Mouse (Mus musculus): ENCODE results near the gene Rgs19. TPM values are rescaled to one million over a fixed set of nuclear protein-coding genes. Genes with fewer than 3 reads are reported as not detected.
A peak's percentile ranks its signal among the peaks of the same experiment; 100 is the strongest.

Rgs19 gene
- 69.0 and 73.0 TPM in 2 replicates for polyA plus RNA-seq (2014; fragmentation: Nextera tagmentation; extraction: Ambion mirVana)

- H3K4me2 ChIP-seq (replicated peaks): peak within 1 kb of the TSS; percentile 87
- H3K4me1 ChIP-seq (replicated peaks; ENCODE audit: control insufficient read depth, insufficient read depth, low read length): peaks cover 10% of the 10 kb centered on the region
- peak within 1 kb of the TSS; percentile 70 for H3K4me3 ChIP-seq (replicated peaks; ENCODE audit: low read length)
- peak within 1 kb of the TSS; percentile 81 for H3K9ac ChIP-seq
- H3K27ac ChIP-seq: peak within 1 kb of the TSS; percentile 69
- no peaks in the 10 kb centered on the region for H3K27me3 ChIP-seq (ENCODE audit: control insufficient read depth, insufficient read depth, low read length)
- under 1% methylated on average over 75 of the region's 75 CpGs for WGBS
- H3K9me3 ChIP-seq (ENCODE audit: control insufficient read depth, low read length): no peaks in the 10 kb centered on the region
- peak; percentile 63 for DNase-seq (ENCODE audit: low spot score)
- peak; percentile 80 for ATAC-seq (ENCODE audit: low FRiP score)
- peaks cover 11% of the 10 kb centered on the region for H3K36me3 ChIP-seq (replicated peaks; ENCODE audit: control insufficient read depth, insufficient read depth)
These were observed at the start of gene Rgs19 for GRCm38 (mm10) chr2:181693339-181694280. Gene Rgs19 (minus strand): TSS chr2:181693977.

- Histone ChIP-seq H3K27ac (no peak overlapping the region), H3K36me3 (replicated peaks; ENCODE audit: control insufficient read depth, insufficient read depth) (peaks cover 18% of the 10 kb centered on the region), H3K9ac (no peak overlapping the region), H3K4me2 (replicated peaks) (no peak overlapping the region), H3K4me3 (replicated peaks; ENCODE audit: low read length) (no peak overlapping the region), H3K9me3 (ENCODE audit: control insufficient read depth, low read length) (no peaks in the 10 kb centered on the region), H3K4me1 (replicated peaks; ENCODE audit: control insufficient read depth, insufficient read depth, low read length) (no peaks in the 10 kb centered on the region), H3K27me3 (ENCODE audit: control insufficient read depth, insufficient read depth, low read length) (no peaks in the 10 kb centered on the region)
- no peak for ATAC-seq (ENCODE audit: low FRiP score)
- 68% methylated on average over 3 of the region's 3 CpGs for WGBS
- no peak for DNase-seq (ENCODE audit: low spot score)
These were observed 36.3 kb upstream of the Rgs19 start for GRCm38 (mm10) chr2:181730051-181730450.

GRCm38 (mm10) chr2:181727659-181728262 lies 34.0 kb upstream of the Rgs19 start:
- peak; percentile 48; the same call in 1 of the 2 replicates for ATAC-seq (ENCODE audit: low FRiP score)
- no peaks in the 10 kb centered on the region for H3K27me3 ChIP-seq (ENCODE audit: control insufficient read depth, insufficient read depth, low read length)
- no peak for DNase-seq (ENCODE audit: low spot score)

GRCm38 (mm10) chr2:181722213-181722612 lies 28.4 kb upstream of the Rgs19 start:
- no peak overlapping the region for H3K27ac ChIP-seq
- no peak overlapping the region for H3K4me2 ChIP-seq (replicated peaks)
- 0 out of 2 replicates have a peak, but pooled peaks cover under 1% of the 10 kb centered on the region for H3K4me1 ChIP-seq (replicated peaks; ENCODE audit: control insufficient read depth, insufficient read depth, low read length)
- H3K4me3 ChIP-seq (replicated peaks; ENCODE audit: low read length): no peak overlapping the region
- no peak for ATAC-seq (ENCODE audit: low FRiP score)
- WGBS: 18% methylated on average over 3 of the region's 3 CpGs
- H3K9me3 ChIP-seq (ENCODE audit: control insufficient read depth, low read length): no peaks in the 10 kb centered on the region
- peak; percentile 74 for DNase-seq (ENCODE audit: low spot score)
- no peaks in the 10 kb centered on the region for H3K27me3 ChIP-seq (ENCODE audit: control insufficient read depth, insufficient read depth, low read length)
- no peak overlapping the region for H3K9ac ChIP-seq
- peaks cover 61% of the 10 kb centered on the region for H3K36me3 ChIP-seq (replicated peaks; ENCODE audit: control insufficient read depth, insufficient read depth)

More at GRCm38 (mm10) chr2:181727659-181728262, 34.0 kb upstream of the Rgs19 start:
- H3K27ac ChIP-seq: no peak overlapping the region
- no peak overlapping the region for H3K4me2 ChIP-seq (replicated peaks)
- no peak overlapping the region for H3K9ac ChIP-seq
- no peaks in the 10 kb centered on the region for H3K4me1 ChIP-seq (replicated peaks; ENCODE audit: control insufficient read depth, insufficient read depth, low read length)
- H3K36me3 ChIP-seq (replicated peaks; ENCODE audit: control insufficient read depth, insufficient read depth): peaks cover 26% of the 10 kb centered on the region
- WGBS: 39% methylated on average over 9 of the region's 9 CpGs
- no peaks in the 10 kb centered on the region for H3K9me3 ChIP-seq (ENCODE audit: control insufficient read depth, low read length)
- no peak overlapping the region for H3K4me3 ChIP-seq (replicated peaks; ENCODE audit: low read length)

GRCm38 (mm10) chr2:181721200-181721599 lies 27.4 kb upstream of the Rgs19 start:
- DNase-seq (ENCODE audit: low spot score): no peak
- Histone ChIP-seq H3K9ac (no peak overlapping the region), H3K36me3 (replicated peaks; ENCODE audit: control insufficient read depth, insufficient read depth) (peaks cover 51% of the 10 kb centered on the region), H3K27ac (no peak overlapping the region), H3K27me3 (ENCODE audit: control insufficient read depth, insufficient read depth, low read length) (no peaks in the 10 kb centered on the region), H3K4me3 (replicated peaks; ENCODE audit: low read length) (no peak overlapping the region), H3K4me1 (replicated peaks; ENCODE audit: control insufficient read depth, insufficient read depth, low read length) (peaks cover 11% of the 10 kb centered on the region), H3K9me3 (ENCODE audit: control insufficient read depth, low read length) (no peaks in the 10 kb centered on the region), H3K4me2 (replicated peaks) (no peak overlapping the region)
- ATAC-seq (ENCODE audit: low FRiP score): no peak

GRCm38 (mm10) chr2:181720061-181720460 lies 26.3 kb upstream of the Rgs19 start:
- WGBS: 21% methylated on average over 3 of the region's 3 CpGs
- H3K4me3 ChIP-seq (replicated peaks; ENCODE audit: low read length): no peak overlapping the region
- no peak overlapping the region for H3K27ac ChIP-seq
- no peak overlapping the region for H3K4me2 ChIP-seq (replicated peaks)
- H3K4me1 ChIP-seq (replicated peaks; ENCODE audit: control insufficient read depth, insufficient read depth, low read length): peaks cover 17% of the 10 kb centered on the region
- H3K27me3 ChIP-seq (ENCODE audit: control insufficient read depth, insufficient read depth, low read length): no peaks in the 10 kb centered on the region
- peaks cover 43% of the 10 kb centered on the region for H3K36me3 ChIP-seq (replicated peaks; ENCODE audit: control insufficient read depth, insufficient read depth)
- DNase-seq (ENCODE audit: low spot score): no peak
- ATAC-seq (ENCODE audit: low FRiP score): no peak
- H3K9me3 ChIP-seq (ENCODE audit: control insufficient read depth, low read length): no peaks in the 10 kb centered on the region
- no peak overlapping the region for H3K9ac ChIP-seq

GRCm38 (mm10) chr2:181716991-181717390 lies 23.2 kb upstream of the Rgs19 start:
- ATAC-seq (ENCODE audit: low FRiP score) (no peak), DNase-seq (ENCODE audit: low spot score) (no peak)
- 40% methylated on average over 3 of the region's 3 CpGs for WGBS
- H3K9ac ChIP-seq: 0 out of 2 replicates have a peak overlapping the region, but pooled peaks have one; percentile 4
- H3K4me2 ChIP-seq (replicated peaks): peak overlapping the region; percentile 83
- peaks cover 36% of the 10 kb centered on the region for H3K4me1 ChIP-seq (replicated peaks; ENCODE audit: control insufficient read depth, insufficient read depth, low read length)
- H3K27ac ChIP-seq: no peak overlapping the region
- H3K9me3 ChIP-seq (ENCODE audit: control insufficient read depth, low read length): no peaks in the 10 kb centered on the region
- peaks cover 35% of the 10 kb centered on the region for H3K36me3 ChIP-seq (replicated peaks; ENCODE audit: control insufficient read depth, insufficient read depth)
- no peaks in the 10 kb centered on the region for H3K27me3 ChIP-seq (ENCODE audit: control insufficient read depth, insufficient read depth, low read length)
- H3K4me3 ChIP-seq (replicated peaks; ENCODE audit: low read length): peak overlapping the region; percentile 53

GRCm38 (mm10) chr2:181715382-181715781 lies 21.6 kb upstream of the Rgs19 start:
- DNase-seq (ENCODE audit: low spot score) (no peak), ATAC-seq (ENCODE audit: low FRiP score) (peak; percentile 12)
- H3K4me2 ChIP-seq (replicated peaks): peak overlapping the region; percentile 83
- H3K27me3 ChIP-seq (ENCODE audit: control insufficient read depth, insufficient read depth, low read length): no peaks in the 10 kb centered on the region
- peak overlapping the region; percentile 97 for H3K27ac ChIP-seq
- H3K36me3 ChIP-seq (replicated peaks; ENCODE audit: control insufficient read depth, insufficient read depth): peaks cover 19% of the 10 kb centered on the region
- 46% methylated on average over 3 of the region's 3 CpGs for WGBS
- peak overlapping the region; percentile 75 for H3K9ac ChIP-seq
- peaks cover 36% of the 10 kb centered on the region for H3K4me1 ChIP-seq (replicated peaks; ENCODE audit: control insufficient read depth, insufficient read depth, low read length)
- H3K9me3 ChIP-seq (ENCODE audit: control insufficient read depth, low read length): no peaks in the 10 kb centered on the region
- peak overlapping the region; percentile 53 for H3K4me3 ChIP-seq (replicated peaks; ENCODE audit: low read length)

- peak; percentile 74 for DNase-seq (ENCODE audit: low spot score)
- Histone ChIP-seq H3K27me3 (ENCODE audit: control insufficient read depth, insufficient read depth, low read length) (no peaks in the 10 kb centered on the region), H3K9ac (peak within 1 kb of the TSS; percentile 75), H3K4me1 (replicated peaks; ENCODE audit: control insufficient read depth, insufficient read depth, low read length) (peaks cover 36% of the 10 kb centered on the region), H3K36me3 (replicated peaks; ENCODE audit: control insufficient read depth, insufficient read depth) (peaks cover 15% of the 10 kb centered on the region), H3K27ac (peak within 1 kb of the TSS; percentile 97), H3K9me3 (ENCODE audit: control insufficient read depth, low read length) (no peaks in the 10 kb centered on the region), H3K4me3 (replicated peaks; ENCODE audit: low read length) (peak within 1 kb of the TSS; percentile 53), H3K4me2 (replicated peaks) (peak within 1 kb of the TSS; percentile 83)
- peak; percentile 76 for ATAC-seq (ENCODE audit: low FRiP score)
- 2% methylated on average over 7 of the region's 7 CpGs for WGBS
These were observed 21.1 kb upstream of the Rgs19 start, which contains the start of gene Oprl1 for GRCm38 (mm10) chr2:181714903-181715326. Gene Oprl1 (plus strand): TSS chr2:181715016.
